Mouse (Mus musculus) ES-Bruce4 (cell line): ENCODE measurements around the gene Med22. TPM values are rescaled to one million over a fixed set of nuclear protein-coding genes. Genes with fewer than 3 reads are reported as not detected.

ENCODE experiments used
- H3K27ac ChIP-seq: 2 replicates; pipeline ENCODE4 v1.5.1; 2012; ENCODE audit warnings: low read length, inconsistent platforms; ENCODE audit not compliant: insufficient read depth
- H3K27me3 ChIP-seq: 2 replicates; pipeline ENCODE4 v1.6.1; 2012; ENCODE audit warnings: mild to moderate bottlenecking, low read length, inconsistent platforms; ENCODE audit not compliant: control insufficient read depth, poor library complexity, insufficient read depth, severe bottlenecking
- H3K36me3 ChIP-seq: 2 replicates; pipeline ENCODE4 v1.6.1; 2012; ENCODE audit warnings: inconsistent platforms, mild to moderate bottlenecking, low read length, moderate library complexity; ENCODE audit not compliant: control insufficient read depth, poor library complexity, insufficient read depth, severe bottlenecking
- H3K4me1 ChIP-seq: one replicate; pipeline ENCODE4 v1.8.1; 2011; ENCODE audit warnings: low read length; ENCODE audit not compliant: control insufficient read depth, insufficient read depth
- H3K4me3 ChIP-seq: 2 replicates; pipeline ENCODE4 v1.5.1; 2011; ENCODE audit warnings: low read depth, mild to moderate bottlenecking, low read length
- H3K9ac ChIP-seq: 2 replicates; pipeline ENCODE4 v1.6.1; 2012; ENCODE audit warnings: low read depth, mild to moderate bottlenecking, inconsistent platforms; ENCODE audit not compliant: poor library complexity, severe bottlenecking
- H3K9me3 ChIP-seq: replicated peaks from 2 replicates; pipeline ENCODE4 v1.6.1; 2012; ENCODE audit warnings: mild to moderate bottlenecking, low read length, inconsistent platforms; ENCODE audit not compliant: control insufficient read depth, poor library complexity, insufficient read depth, severe bottlenecking
- CTCF ChIP-seq: IDR thresholded peaks from one replicate; pipeline ENCODE4 v1.8.1; 2011; ENCODE audit warnings: low read depth, low read length
- EP300 ChIP-seq: IDR thresholded peaks from 2 replicates; pipeline ENCODE4 v1.6.1; 2011; ENCODE audit warnings: low read depth, low read length; ENCODE audit not compliant: insufficient read depth
- POLR2A ChIP-seq: IDR thresholded peaks from one replicate; pipeline ENCODE4 v1.8.1; 2011; ENCODE audit warnings: low read length; ENCODE audit not compliant: insufficient read depth
- polyA plus RNA-seq: library from polyadenylated mRNA; stranded (reverse); fragments of >200 nt; gene quantifications from 2 replicates; pipeline ENCODE4 v1.2.4, GENCODE M21; 2011; ENCODE audit warnings: low read depth; ENCODE audit not compliant: missing spikeins, insufficient read depth, insufficient read length

The Med22 gene
- polyA plus RNA-seq, 1 experiment: 11.1 TPM

GRCm38 (mm10) chr2:26908710-26909386 is 1.6 kb downstream of the Med22 start:
- Histone ChIP-seq H3K36me3 (peaks cover 40% of the 10 kb centered on the region), H3K9me3 (no peaks in the 10 kb centered on the region), H3K9ac (peak overlapping the region; percentile 93), H3K27ac (no peak overlapping the region), H3K4me1 (no peaks in the 10 kb centered on the region), H3K4me3 (peak overlapping the region; percentile 30), H3K27me3 (no peaks in the 10 kb centered on the region)
- TF ChIP-seq POLR2A (no peak), EP300 (no peak), CTCF (no peak)

- no peak for TF ChIP-seq POLR2A
- TF ChIP-seq CTCF: peak; percentile 85
- TF ChIP-seq EP300: no peak
- Histone ChIP-seq H3K9ac (no peak overlapping the region), H3K9me3 (no peaks in the 10 kb centered on the region), H3K4me3 (no peak overlapping the region), H3K27me3 (no peaks in the 10 kb centered on the region), H3K36me3 (peaks cover 22% of the 10 kb centered on the region), H3K27ac (no peak overlapping the region), H3K4me1 (no peaks in the 10 kb centered on the region)
Measured at GRCm38 (mm10) chr2:26907109-26907508, 3.4 kb downstream of the Med22 start.

- H3K27me3 ChIP-seq: no peaks in the 10 kb centered on the region
- peaks cover 16% of the 10 kb centered on the region for H3K36me3 ChIP-seq
- H3K27ac ChIP-seq: no peak overlapping the region
- H3K9me3 ChIP-seq: no peaks in the 10 kb centered on the region
- no peaks in the 10 kb centered on the region for H3K4me1 ChIP-seq
- H3K4me3 ChIP-seq: no peak overlapping the region
- no peak overlapping the region for H3K9ac ChIP-seq
- no peak for TF ChIP-seq CTCF
- no peak for TF ChIP-seq POLR2A
- TF ChIP-seq EP300: no peak
Measured at GRCm38 (mm10) chr2:26906431-26906830, 4.0 kb downstream of the Med22 start.

- Histone ChIP-seq H3K9ac (no peak overlapping the region), H3K36me3 (peaks cover 11% of the 10 kb centered on the region), H3K4me1 (no peaks in the 10 kb centered on the region), H3K9me3 (no peaks in the 10 kb centered on the region), H3K27me3 (no peaks in the 10 kb centered on the region), H3K4me3 (no peak overlapping the region), H3K27ac (no peak overlapping the region)
- TF ChIP-seq CTCF (no peak), EP300 (no peak), POLR2A (no peak)
Measured at GRCm38 (mm10) chr2:26905936-26906335, 4.5 kb downstream of the Med22 start.

GRCm38 (mm10) chr2:26903311-26903710 is 7.2 kb downstream of the Med22 start:
- H3K4me3 ChIP-seq: peak overlapping the region; percentile 68
- H3K36me3 ChIP-seq: peaks cover 27% of the 10 kb centered on the region
- peak overlapping the region; percentile 89 for H3K27ac ChIP-seq
- H3K27me3 ChIP-seq: no peaks in the 10 kb centered on the region
- TF ChIP-seq POLR2A (no peak), EP300 (no peak), CTCF (no peak)
- peak overlapping the region; percentile 25 for H3K9ac ChIP-seq
- no peaks in the 10 kb centered on the region for H3K9me3 ChIP-seq
- no peaks in the 10 kb centered on the region for H3K4me1 ChIP-seq

- TF ChIP-seq POLR2A: peak; percentile 59
- TF ChIP-seq EP300: 0 out of 2 replicates have a peak, but pooled peaks have one; percentile 74
- no peak for TF ChIP-seq CTCF
- peaks cover 30% of the 10 kb centered on the region for H3K36me3 ChIP-seq
- peak within 1 kb of the TSS; percentile 92 for H3K4me3 ChIP-seq
- H3K4me1 ChIP-seq: no peaks in the 10 kb centered on the region
- H3K27ac ChIP-seq: peak within 1 kb of the TSS; percentile 89
- H3K27me3 ChIP-seq: no peaks in the 10 kb centered on the region
- peak within 1 kb of the TSS; percentile 80 for H3K9ac ChIP-seq
- H3K9me3 ChIP-seq: no peaks in the 10 kb centered on the region
Measured at GRCm38 (mm10) chr2:26902467-26903220, 7.8 kb downstream of the Med22 start, which contains the start of gene Surf6. Gene Surf6, minus strand, starts transcription at chr2:26902879.
